Mouse (Mus musculus) adrenal gland, adult 10 weeks (tissue): ENCODE results near the gene Cacna2d4. TPM values are rescaled to one million over a fixed set of nuclear protein-coding genes. Genes with fewer than 3 reads are reported as not detected.

Experiments
- polyA plus RNA-seq: library from polyadenylated mRNA; stranded (reverse); fragments of 350-450 nt; fragmentation: Illumina TruSeq; extraction: RNeasy Lipid Tissue Mini Kit (QIAGEN cat#74804); gene quantifications from one replicate; pipeline ENCODE4 v1.2.3, GENCODE M21; 2014; ENCODE audit warnings: low read depth, low replicate concordance

Cacna2d4 gene
- not detected for polyA plus RNA-seq

GRCm38 (mm10) chr6:119236241-119236640 is at the start of gene Cacna2d4:
Gene Cacna2d4, plus strand, starts transcription at chr6:119236526.

DNA sequence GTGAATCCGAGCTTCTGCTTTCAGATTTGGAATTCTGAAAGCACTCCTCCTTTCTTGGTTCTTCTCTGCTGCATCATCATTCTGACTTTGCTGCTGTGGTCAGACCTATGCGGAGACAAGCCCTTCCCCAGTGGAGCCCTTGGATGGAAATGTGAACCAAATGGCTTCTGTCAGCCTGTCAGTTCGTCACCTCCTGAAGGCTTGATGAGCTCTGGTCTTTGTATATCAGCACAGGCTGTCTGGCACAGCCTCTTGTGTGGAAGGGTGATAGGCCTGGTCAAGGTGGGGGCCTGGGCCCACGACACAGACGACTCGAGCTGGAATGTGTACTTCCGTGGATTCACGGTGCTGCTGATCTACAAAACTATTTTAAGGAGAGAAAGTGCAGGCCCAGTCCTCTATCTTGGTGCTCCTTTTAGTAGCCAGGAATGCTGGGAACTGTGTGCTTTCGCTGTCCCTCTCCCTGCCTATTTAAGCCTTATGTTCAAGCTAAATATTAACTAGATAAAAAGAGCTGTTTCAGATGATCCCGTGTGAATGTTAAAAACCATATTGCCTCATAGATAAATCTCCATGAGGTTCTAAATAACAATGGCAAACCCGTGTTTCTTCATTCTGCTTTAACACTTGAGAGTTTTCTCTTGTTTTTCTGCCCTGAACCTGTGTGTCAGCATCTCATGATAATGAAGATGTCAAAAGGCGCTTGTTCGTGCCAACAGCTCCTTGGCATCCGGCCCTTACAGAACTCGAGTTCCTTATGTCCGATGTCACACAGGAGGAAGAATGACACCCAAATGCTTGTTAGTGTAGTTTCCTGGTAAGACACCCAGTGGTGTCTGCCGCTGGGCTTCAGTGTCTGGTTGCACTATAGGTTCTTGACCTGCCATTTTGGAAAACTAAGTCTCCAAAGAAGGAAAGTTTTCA is 39.7 kb upstream of the Cacna2d4 start, which contains the start of gene Cacna1c:
Gene Cacna1c, minus strand, starts transcription at position 37 of the 924 bp plus-strand sequence.

GRCm38 (mm10) chr6:119330506-119330905 is 94.2 kb downstream of the Cacna2d4 start, which contains the start of gene Lrtm2:
Gene Lrtm2, minus strand, starts transcription at chr6:119330766.

Other genes starting within 250 kb of the Cacna2d4 start
- gene Dcp1b, start 61.3 kb upstream of the Cacna2d4 start, polyA plus RNA-seq: 5.0 TPM
- gene Cacna1c, start 40.1 kb upstream of the Cacna2d4 start, polyA plus RNA-seq: 27.5 TPM
- not detected for gene Lrtm2, start 94.2 kb downstream of the Cacna2d4 start, polyA plus RNA-seq
- 120 TPM for gene Adipor2, start 181.2 kb downstream of the Cacna2d4 start, polyA plus RNA-seq
- 32.5 TPM for gene Fbxl14, start 243.1 kb downstream of the Cacna2d4 start, polyA plus RNA-seq